Mouse (Mus musculus): ENCODE data around the gene Aftph.

Aftph gene

GRCm38 (mm10) chr11:20728044-20728443, 13.3 kb downstream of the Aftph start:
- no peak for DNase-seq (ENCODE audit: extremely low read depth, low read depth)

- DNase-seq (ENCODE audit: extremely low read depth, low read depth): no peak
These were observed 17.8 kb downstream of the Aftph start for GRCm38 (mm10) chr11:20723572-20723971.

- DNase-seq (ENCODE audit: extremely low read depth, low read depth): no peak
These were observed 29.2 kb downstream of the Aftph start for GRCm38 (mm10) chr11:20712068-20712671.

GRCm38 (mm10) chr11:20691000-20691399, 50.4 kb downstream of the Aftph start:
- peak; percentile 47 for DNase-seq (ENCODE audit: extremely low read depth, low read depth)

GRCm38 (mm10) chr11:20681679-20682078, 59.7 kb downstream of the Aftph start:
- DNase-seq (ENCODE audit: extremely low read depth, low read depth): peak; percentile 30

- DNase-seq (ENCODE audit: extremely low read depth, low read depth): no peak
These were observed 60.6 kb downstream of the Aftph start for GRCm38 (mm10) chr11:20680781-20681180.

- no peak for DNase-seq (ENCODE audit: extremely low read depth, low read depth)
These were observed 62.0 kb downstream of the Aftph start for GRCm38 (mm10) chr11:20679396-20679795.

GRCm38 (mm10) chr11:20672513-20672912, 68.9 kb downstream of the Aftph start:
- DNase-seq (ENCODE audit: extremely low read depth, low read depth): no peak

- no peak for DNase-seq (ENCODE audit: extremely low read depth, low read depth)
These were observed 69.5 kb downstream of the Aftph start for GRCm38 (mm10) chr11:20671789-20672392.

- DNase-seq (ENCODE audit: extremely low read depth, low read depth): no peak
These were observed 76.5 kb downstream of the Aftph start for GRCm38 (mm10) chr11:20664878-20665277.

- no peak for DNase-seq (ENCODE audit: extremely low read depth, low read depth)
These were observed 77.7 kb downstream of the Aftph start for GRCm38 (mm10) chr11:20663580-20664198.

- no peak for DNase-seq (ENCODE audit: extremely low read depth, low read depth)
These were observed 78.6 kb downstream of the Aftph start for GRCm38 (mm10) chr11:20662811-20663210.

- peak; percentile 41 for DNase-seq (ENCODE audit: extremely low read depth, low read depth)
These were observed 79.7 kb downstream of the Aftph start for GRCm38 (mm10) chr11:20661652-20662051.

- DNase-seq (ENCODE audit: extremely low read depth, low read depth): no peak
These were observed 81.0 kb downstream of the Aftph start for GRCm38 (mm10) chr11:20660111-20661097.

- no peak for DNase-seq (ENCODE audit: extremely low read depth, low read depth)
These were observed 82.3 kb downstream of the Aftph start for GRCm38 (mm10) chr11:20659094-20659493.

- DNase-seq (ENCODE audit: extremely low read depth, low read depth): no peak
These were observed 84.7 kb downstream of the Aftph start for GRCm38 (mm10) chr11:20656711-20657057.

GRCm38 (mm10) chr11:20655795-20656710, 85.3 kb downstream of the Aftph start:
- no peak for DNase-seq (ENCODE audit: extremely low read depth, low read depth)

- no peak for DNase-seq (ENCODE audit: extremely low read depth, low read depth)
These were observed 90.2 kb downstream of the Aftph start for GRCm38 (mm10) chr11:20651166-20651565.

- no peak for DNase-seq (ENCODE audit: extremely low read depth, low read depth)
These were observed 91.3 kb downstream of the Aftph start for GRCm38 (mm10) chr11:20650006-20650639.

- no peak for DNase-seq (ENCODE audit: extremely low read depth, low read depth)
These were observed 91.9 kb downstream of the Aftph start for GRCm38 (mm10) chr11:20649477-20649876.
